Mouse (Mus musculus): ENCODE data around the gene 4933402N03Rik. TPM values are rescaled to one million over a fixed set of nuclear protein-coding genes. Genes with fewer than 3 reads are reported as not detected.

Gene 4933402N03Rik
- polyA plus RNA-seq, 1 experiment from 2014 or later, result not detected

DNA sequence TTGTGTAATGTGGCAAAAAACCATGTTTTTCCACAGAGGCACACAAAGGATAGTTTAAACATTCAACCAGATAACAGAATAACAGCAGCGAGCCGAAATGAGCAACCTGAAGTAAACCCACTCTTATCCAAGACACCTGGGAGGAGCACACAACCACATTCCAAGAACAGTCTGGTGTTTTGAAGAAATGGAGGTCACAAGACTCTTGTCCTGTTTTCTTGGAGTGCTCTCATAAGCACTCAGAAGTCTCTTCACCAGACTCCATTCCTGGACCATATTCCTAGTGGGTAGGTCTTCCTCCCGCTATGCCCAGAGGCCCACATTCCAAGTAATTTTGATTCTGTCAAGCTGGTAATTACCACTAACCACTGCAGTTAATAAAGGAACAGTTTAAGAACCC is 4.1 kb upstream of the 4933402N03Rik start:
- H3K4me3 ChIP-seq (ENCODE audit: low read length), result no peak overlapping the region
- WGBS, result 49% methylated on average over 3 of the region's 3 CpGs
- no peaks in the 10 kb centered on the region for H3K27me3 ChIP-seq (ENCODE audit: control insufficient read depth, insufficient read depth, low read depth, low read length)
- no peaks in the 10 kb centered on the region for H3K4me1 ChIP-seq (replicated peaks; ENCODE audit: control insufficient read depth, insufficient read depth, low read length)
- H3K9me3 ChIP-seq (ENCODE audit: control insufficient read depth, low read length), result no peaks in the 10 kb centered on the region
- H3K4me2 ChIP-seq (ENCODE audit: low read depth, low read length), result no peak overlapping the region
- H3K27ac ChIP-seq (ENCODE audit: low read length), result no peak overlapping the region
- H3K9ac ChIP-seq (ENCODE audit: low read length), result no peak overlapping the region
- H3K36me3 ChIP-seq (ENCODE audit: control insufficient read depth, insufficient read depth, low read length), result no peaks in the 10 kb centered on the region
- no peak for ATAC-seq (ENCODE audit: low read depth)

DNA sequence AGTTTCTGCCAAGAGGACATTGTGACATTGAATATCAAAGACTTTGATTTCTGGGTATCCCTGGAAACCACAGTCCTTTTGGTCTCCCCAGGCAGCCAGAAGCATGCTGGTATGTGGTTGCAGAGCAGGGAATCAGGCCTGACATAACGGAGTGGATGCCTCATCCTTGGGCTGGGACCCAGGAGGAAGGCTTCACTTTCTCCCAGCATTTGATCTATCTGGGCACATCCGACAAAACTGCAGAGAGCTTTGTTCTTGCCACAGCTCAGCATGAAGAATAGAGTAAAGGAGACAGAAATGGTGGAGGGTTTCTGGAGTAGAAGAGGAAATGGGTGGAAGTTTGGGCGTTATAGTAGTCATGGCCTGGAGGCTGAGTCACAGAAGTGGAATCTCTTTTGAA is 12.9 kb downstream of the 4933402N03Rik start:
- Histone ChIP-seq H3K4me1 (replicated peaks; ENCODE audit: control insufficient read depth, insufficient read depth, low read length) (no peaks in the 10 kb centered on the region), H3K36me3 (ENCODE audit: control insufficient read depth, insufficient read depth, low read length) (no peaks in the 10 kb centered on the region), H3K4me3 (ENCODE audit: low read length) (no peak overlapping the region), H3K27ac (ENCODE audit: low read length) (no peak overlapping the region), H3K4me2 (ENCODE audit: low read depth, low read length) (no peak overlapping the region), H3K27me3 (ENCODE audit: control insufficient read depth, insufficient read depth, low read depth, low read length) (no peaks in the 10 kb centered on the region), H3K9ac (ENCODE audit: low read length) (no peak overlapping the region), H3K9me3 (ENCODE audit: control insufficient read depth, low read length) (no peaks in the 10 kb centered on the region)
- ATAC-seq (ENCODE audit: low read depth), result no peak
- 69% methylated on average over 3 of the region's 3 CpGs for WGBS

DNA sequence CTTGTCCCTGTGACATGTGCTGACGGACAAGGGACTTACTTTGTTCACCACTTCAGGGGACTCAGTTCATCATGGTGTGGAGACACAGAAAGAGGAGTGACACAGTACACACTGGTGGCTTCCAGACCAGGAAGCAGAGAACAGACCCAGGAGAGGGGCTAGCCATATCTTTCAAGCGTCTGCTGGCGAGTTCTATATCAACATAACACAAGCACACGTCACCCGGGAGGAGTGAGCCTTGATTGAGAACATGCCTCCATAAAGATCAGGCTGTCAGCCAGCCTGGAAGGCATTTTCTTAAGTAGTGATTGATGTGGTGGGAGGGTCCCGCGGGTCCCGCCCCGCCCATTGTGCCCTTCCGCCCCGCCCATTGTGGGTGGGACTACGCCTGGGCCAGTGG is 16.1 kb downstream of the 4933402N03Rik start:
- Histone ChIP-seq H3K4me2 (ENCODE audit: low read depth, low read length) (no peak overlapping the region), H3K36me3 (ENCODE audit: control insufficient read depth, insufficient read depth, low read length) (no peaks in the 10 kb centered on the region), H3K4me3 (ENCODE audit: low read length) (no peak overlapping the region), H3K4me1 (replicated peaks; ENCODE audit: control insufficient read depth, insufficient read depth, low read length) (no peaks in the 10 kb centered on the region), H3K27ac (ENCODE audit: low read length) (no peak overlapping the region), H3K9me3 (ENCODE audit: control insufficient read depth, low read length) (no peaks in the 10 kb centered on the region), H3K27me3 (ENCODE audit: control insufficient read depth, insufficient read depth, low read depth, low read length) (no peaks in the 10 kb centered on the region), H3K9ac (ENCODE audit: low read length) (no peak overlapping the region)
- ATAC-seq (ENCODE audit: low read depth), result peak; percentile 67
- 54% methylated on average over 12 of the region's 12 CpGs for WGBS

DNA sequence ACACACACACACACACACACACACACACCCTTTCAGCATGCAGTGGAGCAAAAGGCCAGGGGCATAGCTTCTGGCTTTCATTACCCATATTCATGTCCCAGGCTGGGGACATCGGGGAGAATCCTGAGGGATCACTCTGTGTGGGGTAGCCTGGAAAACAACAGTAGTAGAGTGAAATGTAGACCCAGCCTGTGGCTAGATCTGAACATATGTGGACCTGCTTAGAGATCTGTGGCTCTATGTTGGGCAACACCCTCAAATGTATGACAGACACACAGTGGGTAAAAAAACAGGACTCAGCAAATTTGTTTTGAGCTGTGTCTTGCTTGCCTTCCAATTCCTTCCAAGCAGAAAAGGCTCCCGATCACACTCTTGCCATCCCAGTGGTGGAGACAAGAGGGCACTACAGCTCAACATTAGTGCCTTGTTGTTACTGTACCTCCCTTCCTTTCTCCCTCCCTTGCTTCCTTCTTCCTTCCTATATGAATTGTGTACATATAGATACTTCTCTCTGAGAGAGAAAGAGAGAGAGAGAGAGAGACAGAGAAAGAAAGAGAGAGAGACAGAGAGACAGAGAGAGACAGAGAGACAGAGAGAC is 23.8 kb downstream of the 4933402N03Rik start:
- H3K27me3 ChIP-seq (ENCODE audit: control insufficient read depth, insufficient read depth, low read depth, low read length), result no peaks in the 10 kb centered on the region
- ATAC-seq (ENCODE audit: low read depth), result no peak
- H3K27ac ChIP-seq (ENCODE audit: low read length), result no peak overlapping the region
- no peak overlapping the region for H3K4me3 ChIP-seq (ENCODE audit: low read length)
- WGBS, result 87% methylated on average over 2 of the region's 2 CpGs
- H3K4me2 ChIP-seq (ENCODE audit: low read depth, low read length), result no peak overlapping the region
- no peaks in the 10 kb centered on the region for H3K4me1 ChIP-seq (replicated peaks; ENCODE audit: control insufficient read depth, insufficient read depth, low read length)
- no peak overlapping the region for H3K9ac ChIP-seq (ENCODE audit: low read length)
- no peaks in the 10 kb centered on the region for H3K36me3 ChIP-seq (ENCODE audit: control insufficient read depth, insufficient read depth, low read length)
- H3K9me3 ChIP-seq (ENCODE audit: control insufficient read depth, low read length), result no peaks in the 10 kb centered on the region

DNA sequence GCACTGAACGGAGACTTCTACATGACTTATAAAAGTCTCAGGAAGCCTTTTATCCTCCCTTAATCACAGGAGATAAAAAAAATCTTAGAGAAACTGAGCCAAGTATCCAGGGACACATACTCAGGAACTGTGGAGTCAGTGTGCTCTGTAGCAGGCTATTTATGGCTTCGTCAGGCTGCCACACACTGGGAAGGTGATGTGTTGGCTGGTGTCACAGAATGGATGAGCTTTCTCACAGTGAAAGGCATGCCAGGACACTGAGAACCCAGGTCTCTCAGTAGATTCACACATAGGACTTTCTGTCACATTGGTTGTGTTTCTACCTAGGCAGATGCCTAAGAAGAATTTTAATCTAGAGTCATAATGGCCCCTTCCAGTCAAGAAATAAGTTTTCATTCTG is 31.7 kb downstream of the 4933402N03Rik start:
- Histone ChIP-seq H3K4me2 (ENCODE audit: low read depth, low read length) (no peak overlapping the region), H3K4me1 (replicated peaks; ENCODE audit: control insufficient read depth, insufficient read depth, low read length) (no peaks in the 10 kb centered on the region), H3K9me3 (ENCODE audit: control insufficient read depth, low read length) (no peaks in the 10 kb centered on the region), H3K9ac (ENCODE audit: low read length) (no peak overlapping the region), H3K36me3 (ENCODE audit: control insufficient read depth, insufficient read depth, low read length) (no peaks in the 10 kb centered on the region), H3K27me3 (ENCODE audit: control insufficient read depth, insufficient read depth, low read depth, low read length) (no peaks in the 10 kb centered on the region), H3K4me3 (ENCODE audit: low read length) (no peak overlapping the region), H3K27ac (ENCODE audit: low read length) (no peak overlapping the region)
- 62% methylated on average over 2 of the region's 2 CpGs for WGBS
- no peak for ATAC-seq (ENCODE audit: low read depth)

DNA sequence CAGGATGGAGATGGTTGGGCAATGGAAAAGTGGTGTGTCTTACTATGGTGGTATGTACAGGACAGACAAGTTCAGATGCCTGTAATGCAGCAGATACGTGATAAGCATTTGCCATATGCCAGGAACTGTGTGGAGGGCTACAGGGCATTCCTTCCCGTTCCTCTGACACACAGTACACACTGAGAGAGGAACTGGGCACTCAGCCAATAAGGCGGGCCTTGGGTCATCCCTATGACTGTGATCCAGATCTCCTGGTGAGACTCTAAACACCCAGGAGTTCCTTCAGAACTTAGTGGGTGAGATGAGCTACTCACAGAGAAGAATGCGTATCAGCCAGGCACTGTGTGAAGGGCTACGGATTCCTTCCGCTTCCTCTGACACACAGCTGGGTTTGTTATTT is 32.4 kb downstream of the 4933402N03Rik start:
- Histone ChIP-seq H3K27me3 (ENCODE audit: control insufficient read depth, insufficient read depth, low read depth, low read length) (no peaks in the 10 kb centered on the region), H3K4me3 (ENCODE audit: low read length) (no peak overlapping the region), H3K27ac (ENCODE audit: low read length) (no peak overlapping the region), H3K9ac (ENCODE audit: low read length) (no peak overlapping the region), H3K4me2 (ENCODE audit: low read depth, low read length) (no peak overlapping the region), H3K4me1 (replicated peaks; ENCODE audit: control insufficient read depth, insufficient read depth, low read length) (no peaks in the 10 kb centered on the region), H3K36me3 (ENCODE audit: control insufficient read depth, insufficient read depth, low read length) (no peaks in the 10 kb centered on the region), H3K9me3 (ENCODE audit: control insufficient read depth, low read length) (no peaks in the 10 kb centered on the region)
- no peak for ATAC-seq (ENCODE audit: low read depth)
- WGBS, result 23% methylated on average over 6 of the region's 6 CpGs

DNA sequence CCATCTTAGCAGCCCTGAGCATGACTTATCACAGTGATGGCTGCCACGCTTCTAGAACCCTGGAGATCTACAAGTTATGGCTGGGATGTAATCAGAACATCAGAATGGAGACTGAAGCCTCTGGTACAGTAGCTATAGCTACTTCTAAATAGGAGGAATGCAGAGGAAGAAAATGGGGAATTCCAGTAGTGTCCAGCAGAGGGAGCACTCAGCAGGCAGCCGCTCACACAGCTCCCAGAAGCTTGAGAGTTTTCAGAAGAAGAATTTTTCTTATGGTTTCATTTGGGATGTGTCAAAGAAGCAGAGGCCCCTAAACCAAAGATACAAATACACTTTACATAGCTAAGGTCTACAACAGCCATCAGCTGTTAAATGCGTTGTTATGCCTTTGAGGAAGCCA is 33.6 kb downstream of the 4933402N03Rik start:
- ATAC-seq (ENCODE audit: low read depth), result no peak
- WGBS, result 13% methylated on average over 3 of the region's 3 CpGs

More for the DNA sequence above, 33.6 kb downstream of the 4933402N03Rik start:
- Histone ChIP-seq H3K9ac (ENCODE audit: low read length) (no peak overlapping the region), H3K4me2 (ENCODE audit: low read depth, low read length) (no peak overlapping the region), H3K9me3 (ENCODE audit: control insufficient read depth, low read length) (no peaks in the 10 kb centered on the region), H3K4me3 (ENCODE audit: low read length) (no peak overlapping the region), H3K27ac (ENCODE audit: low read length) (no peak overlapping the region), H3K4me1 (replicated peaks; ENCODE audit: control insufficient read depth, insufficient read depth, low read length) (no peaks in the 10 kb centered on the region), H3K36me3 (ENCODE audit: control insufficient read depth, insufficient read depth, low read length) (no peaks in the 10 kb centered on the region), H3K27me3 (ENCODE audit: control insufficient read depth, insufficient read depth, low read depth, low read length) (no peaks in the 10 kb centered on the region)

Other genes with a start within 250 kb of the 4933402N03Rik start
- gene Htra1, start 210.2 kb downstream of the 4933402N03Rik start, polyA plus RNA-seq (2015; fragmentation: Nextera tagmentation; extraction: Ambion mirVana), result 71.6 and 75.7 TPM in 2 replicates
- 0.04 TPM in 1 of 2 replicates, not detected in the other for gene Dmbt1, start 114.3 kb downstream of the 4933402N03Rik start, polyA plus RNA-seq (2015; fragmentation: Nextera tagmentation; extraction: Ambion mirVana)
- gene 5430419D17Rik, start 28.1 kb upstream of the 4933402N03Rik start, polyA plus RNA-seq (2015; fragmentation: Nextera tagmentation; extraction: Ambion mirVana), result 0.01 TPM in 1 of 2 replicates, not detected in the other
- gene Cuzd1, start 176.0 kb upstream of the 4933402N03Rik start, polyA plus RNA-seq (2015; fragmentation: Nextera tagmentation; extraction: Ambion mirVana), result not detected in 2 replicates
- gene Fam24b, start 183.2 kb upstream of the 4933402N03Rik start, polyA plus RNA-seq (2015; fragmentation: Nextera tagmentation; extraction: Ambion mirVana), result 0.35 TPM in 1 of 2 replicates, not detected in the other
- not detected in 2 replicates for gene Fam24a, start 187.6 kb upstream of the 4933402N03Rik start, polyA plus RNA-seq (2015; fragmentation: Nextera tagmentation; extraction: Ambion mirVana)
- 19.6 and 21.3 TPM in 2 replicates for gene 2310057M21Rik, start 216.4 kb upstream of the 4933402N03Rik start, polyA plus RNA-seq (2015; fragmentation: Nextera tagmentation; extraction: Ambion mirVana)
- 57.8 and 61.4 TPM in 2 replicates for gene Pstk, start 224.8 kb upstream of the 4933402N03Rik start, polyA plus RNA-seq (2015; fragmentation: Nextera tagmentation; extraction: Ambion mirVana)

Data from lung, embryonic 16.5 days (tissue).